Mouse (Mus musculus): ENCODE measurements around the gene Khdc1b. TPM values are rescaled to one million over a fixed set of nuclear protein-coding genes. Genes with fewer than 3 reads are reported as not detected.

Khdc1b gene
- total and polyA plus RNA-seq, 3 experiments, result not detected

- Histone ChIP-seq H3K27me3 (ENCODE audit: control insufficient read depth, insufficient read depth, low read length) (no peaks in the 10 kb centered on the region), H3K36me3 (ENCODE audit: control insufficient read depth, insufficient read depth, low read length) (no peaks in the 10 kb centered on the region), H3K4me1 (ENCODE audit: control insufficient read depth, insufficient read depth, low read length) (no peaks in the 10 kb centered on the region), H3K79me2 (replicated peaks; ENCODE audit: control insufficient read depth, insufficient read depth, low read length) (no peaks in the 10 kb centered on the region), H3K9ac (ENCODE audit: low read depth, low read length) (no peak overlapping the region), H3K4me3 (no peak overlapping the region), H3K27ac (no peak overlapping the region)
- WGBS, result 73% methylated on average over 2 of the region's 2 CpGs
- no peak for DNase-seq
- intact Hi-C loops (cut with DNase I), result no loop called here
- TF ChIP-seq POLR2A (IDR thresholded peaks at IDR 0.05; ENCODE audit: insufficient read depth, low read depth, low read length) (no peak), EP300 (IDR thresholded peaks at IDR 0.05; ENCODE audit: insufficient read depth, low read depth, low read length) (no peak), CTCF (IDR thresholded peaks at IDR 0.05) (no peak)
These were observed 42.3 kb downstream of the Khdc1b start for GRCm38 (mm10) chr1:21425654-21426053.

- intact Hi-C loops (cut with DNase I), result no loop called here
- no peak for TF ChIP-seq EP300 (IDR thresholded peaks at IDR 0.05; ENCODE audit: insufficient read depth, low read depth, low read length)
- TF ChIP-seq POLR2A (IDR thresholded peaks at IDR 0.05; ENCODE audit: insufficient read depth, low read depth, low read length), result no peak
- no peak for TF ChIP-seq CTCF (IDR thresholded peaks at IDR 0.05)
- no peaks in the 10 kb centered on the region for H3K79me2 ChIP-seq (replicated peaks; ENCODE audit: control insufficient read depth, insufficient read depth, low read length)
- H3K9ac ChIP-seq (ENCODE audit: low read depth, low read length), result no peak overlapping the region
- no peaks in the 10 kb centered on the region for H3K4me1 ChIP-seq (ENCODE audit: control insufficient read depth, insufficient read depth, low read length)
- H3K27ac ChIP-seq, result no peak overlapping the region
- no peaks in the 10 kb centered on the region for H3K27me3 ChIP-seq (ENCODE audit: control insufficient read depth, insufficient read depth, low read length)
- 76% methylated on average over 4 of the region's 4 CpGs for WGBS
- no peaks in the 10 kb centered on the region for H3K36me3 ChIP-seq (ENCODE audit: control insufficient read depth, insufficient read depth, low read length)
- H3K4me3 ChIP-seq, result no peak overlapping the region
- no peak for DNase-seq
These were observed 44.7 kb downstream of the Khdc1b start for GRCm38 (mm10) chr1:21428079-21428478.

GRCm38 (mm10) chr1:21431666-21432065 is 48.3 kb downstream of the Khdc1b start:
- WGBS, result 87% methylated on average over 3 of the region's 3 CpGs
- no peak for DNase-seq
- no peaks in the 10 kb centered on the region for H3K4me1 ChIP-seq (ENCODE audit: control insufficient read depth, insufficient read depth, low read length)
- H3K27me3 ChIP-seq (ENCODE audit: control insufficient read depth, insufficient read depth, low read length), result no peaks in the 10 kb centered on the region
- no peak overlapping the region for H3K4me3 ChIP-seq
- TF ChIP-seq EP300 (IDR thresholded peaks at IDR 0.05; ENCODE audit: insufficient read depth, low read depth, low read length) (no peak), POLR2A (IDR thresholded peaks at IDR 0.05; ENCODE audit: insufficient read depth, low read depth, low read length) (no peak), CTCF (IDR thresholded peaks at IDR 0.05) (no peak)
- H3K79me2 ChIP-seq (replicated peaks; ENCODE audit: control insufficient read depth, insufficient read depth, low read length), result no peaks in the 10 kb centered on the region
- no peak overlapping the region for H3K27ac ChIP-seq
- no peak overlapping the region for H3K9ac ChIP-seq (ENCODE audit: low read depth, low read length)
- H3K36me3 ChIP-seq (ENCODE audit: control insufficient read depth, insufficient read depth, low read length), result no peaks in the 10 kb centered on the region
- intact Hi-C loops (cut with DNase I), result no loop called here

- no peak overlapping the region for H3K4me3 ChIP-seq
- no peaks in the 10 kb centered on the region for H3K36me3 ChIP-seq (ENCODE audit: control insufficient read depth, insufficient read depth, low read length)
These were observed 51.5 kb downstream of the Khdc1b start for GRCm38 (mm10) chr1:21434853-21435252.

More at GRCm38 (mm10) chr1:21434853-21435252, 51.5 kb downstream of the Khdc1b start:
- DNase-seq, result no peak
- no peaks in the 10 kb centered on the region for H3K79me2 ChIP-seq (replicated peaks; ENCODE audit: control insufficient read depth, insufficient read depth, low read length)
- TF ChIP-seq POLR2A (IDR thresholded peaks at IDR 0.05; ENCODE audit: insufficient read depth, low read depth, low read length) (no peak), EP300 (IDR thresholded peaks at IDR 0.05; ENCODE audit: insufficient read depth, low read depth, low read length) (no peak)
- H3K27me3 ChIP-seq (ENCODE audit: control insufficient read depth, insufficient read depth, low read length), result no peaks in the 10 kb centered on the region
- WGBS, result 50% methylated on average over 3 of the region's 3 CpGs
- no peak overlapping the region for H3K27ac ChIP-seq
- intact Hi-C loops (cut with DNase I), result no loop called here
- H3K4me1 ChIP-seq (ENCODE audit: control insufficient read depth, insufficient read depth, low read length), result no peaks in the 10 kb centered on the region
- H3K9ac ChIP-seq (ENCODE audit: low read depth, low read length), result no peak overlapping the region

Other genes with a start within 250 kb of the Khdc1b start
- gene Tmem14a, start 165.0 kb upstream of the Khdc1b start, total RNA-seq (2021), result 1 to 10 TPM; 2.3 to 2.8 TPM
- gene Tmem14a, start 165.0 kb upstream of the Khdc1b start, polyA plus RNA-seq (2012; rRNA removed), result 3.0 and 4.6 TPM in 2 replicates
- gene Gsta3, start 143.0 kb upstream of the Khdc1b start, total RNA-seq (2021), result 10 to 100 TPM in 1 of 2 experiments, 1 to 10 TPM in 1; 9.9 to 12.2 TPM
- 5.0 and 6.6 TPM in 2 replicates for gene Gsta3, start 143.0 kb upstream of the Khdc1b start, polyA plus RNA-seq (2012; rRNA removed)
- not detected for gene Khdc1a, start 33.9 kb upstream of the Khdc1b start, total RNA-seq (2021)
- not detected in 2 replicates for gene Khdc1a, start 33.9 kb upstream of the Khdc1b start, polyA plus RNA-seq (2012; rRNA removed)
- not detected for gene Khdc1c, start 15.2 kb upstream of the Khdc1b start, total RNA-seq (2021)
- not detected in 2 replicates for gene Khdc1c, start 15.2 kb upstream of the Khdc1b start, polyA plus RNA-seq (2012; rRNA removed)

All from heart, adult 2 months (tissue).